Mouse (Mus musculus): ENCODE results near the gene Fam129c.

Gene Fam129c

DNA sequence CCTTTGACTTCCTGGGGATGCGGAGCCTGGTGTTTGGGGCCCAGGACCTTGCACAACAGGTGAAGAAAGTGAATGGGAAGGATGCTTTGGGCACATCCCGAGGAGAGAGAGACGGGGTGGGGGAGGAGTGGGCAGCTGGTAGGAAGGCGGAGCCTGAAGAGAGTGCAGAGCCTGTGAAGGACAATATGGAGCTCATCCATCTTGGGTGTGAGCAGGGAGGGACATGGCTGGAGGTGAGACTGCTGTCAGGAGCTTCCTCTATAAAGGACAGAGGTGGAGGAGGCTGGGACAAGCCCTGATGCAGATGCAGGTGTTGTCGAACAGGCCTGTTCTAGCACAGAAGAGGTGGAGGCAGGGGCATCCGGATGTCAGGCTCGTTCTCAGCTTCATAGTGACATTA lies 6.6 kb downstream of the Fam129c start:
- DNase-seq (ENCODE audit: low spot score in 2 of 2), result no peak

DNA sequence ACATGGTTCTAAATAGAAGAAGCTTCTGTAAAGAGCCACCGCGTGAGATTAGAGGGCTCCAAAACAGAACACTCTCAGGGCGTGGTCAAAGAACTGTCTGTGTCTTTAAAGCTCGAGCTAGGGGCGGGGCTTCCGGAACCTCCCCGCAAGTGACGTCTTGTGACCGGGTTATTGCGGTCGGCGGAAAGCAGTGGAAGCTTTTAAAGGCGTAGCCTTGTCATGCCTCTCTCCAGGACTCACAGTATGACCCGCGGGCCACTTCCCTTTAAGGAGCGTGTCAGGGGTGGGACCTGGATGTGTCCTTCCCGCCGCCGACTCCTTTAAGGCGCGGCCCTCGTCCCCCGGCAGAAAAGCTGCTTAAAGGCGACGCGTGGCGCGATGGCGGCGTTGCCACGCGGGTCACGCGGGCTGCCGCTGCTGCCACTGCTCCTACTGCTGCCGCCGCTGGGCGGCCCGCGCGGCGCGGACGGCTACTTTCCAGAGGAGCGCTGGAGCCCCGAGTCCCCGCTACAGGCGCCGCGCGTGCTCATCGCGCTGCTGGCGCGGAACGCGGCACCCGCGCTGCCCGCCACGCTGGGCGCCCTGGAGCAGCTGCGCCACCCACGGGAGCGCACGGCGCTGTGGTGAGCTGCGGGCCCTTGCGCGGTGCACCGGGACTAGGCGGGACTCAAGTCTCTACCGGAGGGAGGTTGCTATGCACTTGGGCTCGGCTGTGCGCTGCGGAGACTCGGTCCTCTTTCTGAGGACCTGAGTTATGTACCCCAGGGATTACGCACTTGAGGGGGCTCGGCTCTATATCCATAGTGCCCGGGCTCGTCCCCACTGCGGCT lies 13.6 kb downstream of the Fam129c start, which contains the start of gene Colgalt1:
Colgalt1 (plus strand) TSS at position 177 of the 830 bp plus-strand sequence.
- peak; percentile 97 to 98 for DNase-seq (ENCODE audit: low spot score in 2 of 2)

DNA sequence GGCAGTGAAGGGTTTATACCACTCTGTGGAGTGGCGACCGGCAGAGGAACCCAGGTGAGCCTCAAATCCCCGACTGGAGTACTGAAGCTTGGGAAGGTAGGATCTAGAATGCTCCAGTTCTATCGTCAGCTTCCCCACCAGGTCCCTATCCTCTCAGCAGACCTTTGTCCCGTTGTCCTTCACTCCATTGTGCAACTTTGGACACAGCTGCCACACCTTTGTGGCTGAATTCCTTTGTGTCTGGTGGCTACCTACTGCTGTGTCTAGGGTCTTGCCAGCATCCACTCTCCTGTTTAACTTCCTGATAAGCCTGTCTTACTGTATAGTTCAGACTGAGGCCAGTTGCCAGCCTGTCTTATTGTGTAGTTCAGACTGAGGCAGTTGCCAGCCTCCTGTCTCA lies 14.7 kb downstream of the Fam129c start:
- no peak for DNase-seq (ENCODE audit: low spot score in 2 of 2)

DNA sequence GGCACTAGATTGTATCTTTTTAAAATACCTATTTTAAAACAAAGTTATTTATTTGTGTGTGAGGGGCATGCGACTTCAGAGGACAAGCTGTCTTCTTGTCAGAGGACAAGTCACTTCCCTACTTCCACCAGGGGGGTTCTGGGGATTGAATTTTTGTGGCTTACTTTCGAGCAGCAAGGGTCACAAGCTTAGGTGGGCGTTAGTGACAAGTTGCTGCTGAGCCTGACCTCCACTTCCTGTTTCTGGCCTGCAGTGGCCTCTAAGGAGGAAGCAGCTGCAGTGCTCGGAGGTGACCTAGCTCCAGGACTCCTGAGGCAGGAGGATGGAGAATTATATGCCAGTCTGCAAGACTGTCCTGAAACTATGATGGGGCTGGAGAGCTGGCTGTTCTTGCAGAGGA lies 16.0 kb downstream of the Fam129c start:
- DNase-seq (ENCODE audit: low spot score in 2 of 2), result no peak

DNA sequence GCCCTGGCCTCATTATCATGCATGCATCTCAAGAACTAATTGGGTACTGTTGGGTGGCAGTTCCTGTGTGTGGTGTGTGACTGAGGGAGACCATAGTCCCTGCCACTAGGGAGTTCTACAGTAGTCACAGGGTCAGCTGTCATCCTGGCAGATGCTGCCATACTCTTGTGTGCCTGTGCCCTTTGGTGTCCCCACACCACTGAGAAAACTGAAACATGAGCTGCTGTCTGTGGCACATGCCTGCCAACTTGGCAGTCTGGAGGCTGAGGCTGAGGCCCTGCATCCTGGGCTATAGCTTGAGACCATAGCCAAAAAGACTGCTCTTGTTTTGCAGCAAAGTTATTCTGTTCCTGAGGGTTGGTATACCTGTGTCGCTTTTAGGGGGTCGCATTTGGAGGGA lies 22.3 kb downstream of the Fam129c start:
- DNase-seq (ENCODE audit: low spot score in 2 of 2), result no peak

DNA sequence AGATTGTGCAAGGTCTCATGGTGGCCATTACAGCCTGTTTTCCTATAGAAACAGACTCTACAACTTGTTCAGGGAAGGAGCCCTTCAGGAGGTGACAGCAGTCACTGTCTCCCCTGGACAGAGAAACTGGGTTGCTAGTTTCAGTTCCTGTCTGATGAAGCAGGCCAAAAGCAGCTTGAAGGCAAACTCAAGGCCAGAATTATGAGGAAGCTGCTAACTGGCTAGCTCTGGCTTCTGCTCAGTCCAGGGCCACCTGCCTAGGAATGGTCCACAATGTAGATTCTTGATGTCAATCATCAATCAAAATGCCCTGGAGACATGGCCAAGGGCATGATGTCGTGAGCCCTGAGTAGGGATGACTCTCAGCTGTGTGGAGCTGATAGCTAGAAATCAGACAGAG lies 27.6 kb downstream of the Fam129c start:
- DNase-seq (ENCODE audit: low spot score in 2 of 2), result no peak

DNA sequence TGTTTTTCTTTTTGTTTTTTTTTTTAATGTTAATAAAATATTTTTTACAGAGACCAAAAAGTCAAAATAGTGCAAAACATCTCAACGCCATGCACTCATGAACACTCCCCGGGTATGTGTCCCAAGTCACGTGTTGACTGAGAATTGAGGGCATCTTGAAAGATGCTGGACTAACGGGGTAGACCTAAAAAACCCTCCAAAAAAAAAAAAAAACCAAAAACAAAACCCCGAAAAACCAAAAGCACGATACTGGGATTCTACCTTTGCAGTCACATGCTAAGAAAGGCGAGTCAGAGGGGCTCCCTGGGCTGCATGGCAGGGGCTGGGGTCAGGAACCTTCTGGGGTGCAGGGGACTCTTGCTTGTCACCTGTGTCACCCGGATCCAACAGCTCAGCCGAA lies 29.3 kb downstream of the Fam129c start:
- DNase-seq (ENCODE audit: low spot score in 2 of 2), result no peak

DNA sequence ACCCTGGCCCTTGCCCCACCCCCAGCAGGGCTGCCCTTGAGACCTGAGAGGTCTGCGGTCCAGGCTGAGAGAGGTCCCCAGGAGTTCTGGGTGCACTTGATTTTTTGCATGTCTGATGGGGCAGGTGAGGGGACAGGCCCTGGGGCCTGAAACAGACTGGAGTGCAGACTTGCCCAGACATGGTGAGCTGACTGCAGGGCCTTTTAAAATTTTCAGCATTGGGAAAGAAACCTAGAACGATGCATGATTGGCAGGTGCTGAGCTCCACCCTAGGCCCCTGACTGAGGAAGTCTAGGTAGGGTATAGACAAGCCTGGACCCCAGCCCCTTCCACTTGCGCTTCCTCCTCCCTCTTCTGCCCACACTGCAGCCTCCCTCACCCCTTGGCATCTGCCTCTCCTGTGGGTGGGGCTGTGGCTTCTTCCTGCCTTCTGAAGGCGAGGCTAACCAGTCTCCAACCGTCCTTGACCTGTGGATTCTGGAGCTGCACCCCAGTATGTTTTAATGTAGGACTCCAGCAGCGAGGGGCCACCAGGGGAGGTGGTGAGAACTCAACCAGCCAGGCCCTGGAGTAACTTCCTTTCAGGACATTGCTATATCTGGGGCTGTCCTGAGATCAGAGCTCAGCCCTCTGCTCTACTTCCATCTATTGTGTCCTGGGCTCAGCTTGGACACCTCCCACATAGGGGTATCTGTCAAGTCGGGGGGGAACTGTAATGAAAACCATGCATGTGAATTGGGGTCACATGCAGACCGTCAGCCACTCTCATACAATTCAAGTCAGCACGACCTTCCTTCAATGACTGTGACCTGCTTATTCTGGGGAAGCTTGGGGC lies 30.0 kb downstream of the Fam129c start:
- DNase-seq (ENCODE audit: low spot score in 2 of 2), result no peak

DNA sequence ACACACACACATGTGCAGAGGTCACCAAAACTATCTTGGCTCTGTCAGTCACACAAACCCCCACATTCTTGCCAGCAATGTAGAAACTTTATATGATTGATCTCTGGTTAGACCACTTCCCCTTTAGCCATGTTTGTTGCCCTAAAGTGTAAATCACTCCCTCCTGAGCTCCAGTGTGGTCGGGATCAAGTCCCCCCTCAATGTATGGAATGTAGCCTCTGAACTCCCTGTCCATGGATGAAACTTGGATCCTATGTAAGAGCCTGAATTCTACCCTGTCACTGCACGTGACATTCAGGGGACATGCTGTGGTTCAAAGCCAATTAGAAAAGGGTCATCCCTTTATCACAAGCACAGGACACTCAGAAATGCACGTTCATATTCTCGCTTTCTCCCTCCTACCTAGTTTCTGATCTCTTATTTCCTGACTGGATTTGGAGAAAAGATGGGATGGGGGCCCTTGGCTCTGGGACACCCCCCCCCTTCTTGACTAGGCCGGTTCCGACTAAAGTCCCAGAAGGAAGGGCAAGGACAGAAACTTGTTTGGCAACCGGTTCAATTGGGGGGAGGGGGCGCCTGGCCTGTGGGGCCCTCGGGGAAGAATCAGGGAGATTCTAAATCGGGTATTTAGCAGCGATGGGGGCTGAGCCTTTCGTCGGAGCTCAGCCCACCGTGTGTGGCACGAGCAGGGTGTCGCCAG lies 31.1 kb downstream of the Fam129c start:
- DNase-seq (ENCODE audit: low spot score in 2 of 2), result no peak

DNA sequence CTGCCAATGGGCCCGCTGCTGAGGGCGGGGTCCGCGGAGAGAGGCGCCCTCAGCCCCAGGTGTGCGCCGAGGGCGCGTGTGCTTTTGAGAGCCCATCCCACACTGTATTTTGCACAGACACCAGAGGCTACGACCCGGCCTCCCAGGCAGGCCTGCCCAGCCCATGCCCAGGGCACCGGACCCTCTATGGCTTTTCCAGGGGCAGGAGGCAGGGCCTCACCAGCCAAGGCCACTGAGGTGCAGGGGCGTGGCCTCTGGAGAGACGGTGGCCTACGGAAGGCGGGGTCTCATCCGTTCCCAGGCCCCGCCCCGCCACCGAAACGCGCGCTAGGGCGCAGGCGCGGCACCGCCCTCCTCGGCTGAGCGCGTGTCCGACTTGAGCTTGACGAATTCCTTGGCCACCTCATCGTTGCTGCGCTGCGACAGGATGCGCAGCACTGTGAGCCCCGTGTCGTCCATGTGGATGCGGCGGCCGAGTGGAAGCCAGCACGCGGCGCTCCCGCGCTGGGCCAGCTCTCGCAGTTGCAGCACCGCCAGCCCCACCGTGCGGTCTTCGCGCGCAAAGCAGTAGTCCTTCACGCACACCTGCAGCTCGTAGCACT lies 31.7 kb downstream of the Fam129c start:
- DNase-seq (ENCODE audit: low spot score in 2 of 2), result peak; percentile 86 to 89

DNA sequence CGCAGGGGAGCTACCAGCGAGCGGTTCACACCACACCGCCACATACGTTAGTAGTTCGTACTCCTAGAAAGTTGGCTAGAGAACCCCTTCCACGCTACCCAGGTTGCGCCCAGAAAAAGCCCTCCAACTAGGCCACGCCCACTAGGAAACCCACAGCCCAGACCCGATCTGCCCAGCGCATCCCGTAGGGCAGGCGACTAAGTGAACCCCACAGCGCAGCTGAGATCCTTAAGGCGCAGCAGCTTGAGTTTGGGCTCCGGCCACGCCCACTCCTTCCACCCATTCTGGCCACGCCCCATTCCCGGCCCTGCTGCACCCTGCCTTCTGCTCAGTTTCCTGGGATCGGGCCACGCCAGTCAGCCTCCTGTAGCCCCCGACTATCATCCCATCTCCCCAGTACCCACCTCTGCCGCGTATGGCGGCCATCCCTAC lies 32.3 kb downstream of the Fam129c start:
- DNase-seq (ENCODE audit: low spot score in 2 of 2), result no peak

DNA sequence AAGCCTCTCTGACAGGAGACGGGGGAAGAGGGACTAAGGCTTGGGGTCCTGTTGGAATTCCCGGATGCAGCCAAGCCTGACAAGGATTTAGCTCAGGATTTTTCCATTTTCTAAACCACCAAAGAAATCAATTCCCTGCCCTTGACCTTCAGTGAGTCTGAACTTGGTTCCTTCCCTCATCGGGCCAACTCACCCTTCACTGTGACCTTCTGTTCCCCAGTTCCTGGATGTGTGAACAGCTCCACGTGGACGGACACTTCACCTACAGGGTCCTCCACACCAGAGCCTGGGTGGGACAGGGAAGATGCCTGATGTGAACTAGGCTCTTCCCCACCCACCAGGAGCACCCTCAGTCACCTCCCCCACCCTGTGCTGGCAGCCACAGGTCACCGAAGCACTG lies 33.3 kb downstream of the Fam129c start:
- no peak for DNase-seq (ENCODE audit: low spot score in 2 of 2)

DNA sequence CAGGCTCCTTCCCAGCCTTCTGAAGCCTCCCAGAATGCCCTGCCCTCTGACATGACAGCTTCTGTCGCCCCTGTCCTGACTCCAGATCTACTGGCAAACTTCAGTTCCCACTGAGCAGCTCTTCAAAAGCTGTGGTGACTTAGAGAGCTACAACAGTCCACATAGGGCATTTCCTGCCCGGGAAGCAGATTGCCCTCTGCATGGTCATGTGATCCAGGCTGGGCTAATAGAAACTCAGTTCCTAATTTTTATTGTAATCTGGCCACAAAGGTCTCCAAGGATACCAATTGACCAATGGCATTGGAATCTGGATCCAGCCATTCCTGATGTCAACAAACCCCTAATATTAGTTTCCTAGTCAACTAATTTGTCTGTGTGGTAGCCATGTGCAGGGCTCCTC lies 34.4 kb downstream of the Fam129c start:
- no peak for DNase-seq (ENCODE audit: low spot score in 2 of 2)

DNA sequence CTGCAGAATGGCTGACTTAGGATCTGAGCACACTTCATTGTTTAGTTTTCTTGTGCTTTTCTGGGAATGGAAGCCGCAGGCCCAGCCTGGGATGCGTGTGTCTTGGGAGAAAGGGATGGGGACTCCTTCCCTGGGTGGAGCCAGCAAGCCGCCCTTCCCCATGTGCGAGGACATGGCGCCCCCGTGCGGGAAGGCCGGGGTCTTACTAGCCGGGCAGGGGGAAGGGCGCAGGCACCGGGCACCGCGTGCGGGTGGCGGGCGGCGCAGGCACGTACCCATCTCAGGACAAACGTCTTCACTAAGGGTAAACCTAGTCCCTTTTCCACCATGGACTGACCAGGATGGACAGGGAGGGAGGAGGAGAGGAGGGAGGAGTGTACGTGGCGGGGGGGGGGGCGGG lies 35.7 kb downstream of the Fam129c start:
- no peak for DNase-seq (ENCODE audit: low spot score in 2 of 2)

DNA sequence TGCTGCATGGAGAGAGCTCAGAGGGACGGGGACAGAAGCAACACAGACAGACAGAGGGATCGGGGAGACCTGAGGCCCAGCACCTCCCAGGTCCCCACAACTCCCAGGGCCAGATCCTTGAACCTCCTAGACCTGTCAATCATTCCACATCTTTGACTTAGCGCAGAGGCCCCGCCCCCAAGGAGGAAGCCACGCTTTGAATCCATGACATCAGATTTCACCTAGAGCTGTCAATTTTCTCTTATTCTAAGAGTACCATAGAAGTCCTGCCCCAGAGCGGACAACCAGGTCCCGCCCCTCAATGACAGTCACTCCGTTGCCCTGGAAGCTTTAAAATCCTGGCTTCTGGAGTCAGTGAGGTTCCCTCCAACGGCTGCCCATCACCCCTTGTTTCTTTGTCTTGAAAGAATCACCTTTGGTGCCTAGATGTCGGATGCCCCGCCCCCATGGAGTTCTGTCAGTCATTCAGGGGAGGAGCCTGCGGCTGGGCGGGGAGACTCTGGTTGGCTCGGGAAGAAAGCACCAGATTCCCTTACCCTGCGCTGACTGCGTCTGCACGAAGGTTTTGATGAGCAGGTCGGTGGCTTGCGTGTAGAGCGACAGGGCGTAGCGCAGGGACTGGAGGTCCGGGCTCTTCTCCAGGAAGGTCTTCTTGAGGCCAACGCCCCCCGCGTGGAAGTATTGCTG lies 36.7 kb downstream of the Fam129c start:
- no peak for DNase-seq (ENCODE audit: low spot score in 2 of 2)

DNA sequence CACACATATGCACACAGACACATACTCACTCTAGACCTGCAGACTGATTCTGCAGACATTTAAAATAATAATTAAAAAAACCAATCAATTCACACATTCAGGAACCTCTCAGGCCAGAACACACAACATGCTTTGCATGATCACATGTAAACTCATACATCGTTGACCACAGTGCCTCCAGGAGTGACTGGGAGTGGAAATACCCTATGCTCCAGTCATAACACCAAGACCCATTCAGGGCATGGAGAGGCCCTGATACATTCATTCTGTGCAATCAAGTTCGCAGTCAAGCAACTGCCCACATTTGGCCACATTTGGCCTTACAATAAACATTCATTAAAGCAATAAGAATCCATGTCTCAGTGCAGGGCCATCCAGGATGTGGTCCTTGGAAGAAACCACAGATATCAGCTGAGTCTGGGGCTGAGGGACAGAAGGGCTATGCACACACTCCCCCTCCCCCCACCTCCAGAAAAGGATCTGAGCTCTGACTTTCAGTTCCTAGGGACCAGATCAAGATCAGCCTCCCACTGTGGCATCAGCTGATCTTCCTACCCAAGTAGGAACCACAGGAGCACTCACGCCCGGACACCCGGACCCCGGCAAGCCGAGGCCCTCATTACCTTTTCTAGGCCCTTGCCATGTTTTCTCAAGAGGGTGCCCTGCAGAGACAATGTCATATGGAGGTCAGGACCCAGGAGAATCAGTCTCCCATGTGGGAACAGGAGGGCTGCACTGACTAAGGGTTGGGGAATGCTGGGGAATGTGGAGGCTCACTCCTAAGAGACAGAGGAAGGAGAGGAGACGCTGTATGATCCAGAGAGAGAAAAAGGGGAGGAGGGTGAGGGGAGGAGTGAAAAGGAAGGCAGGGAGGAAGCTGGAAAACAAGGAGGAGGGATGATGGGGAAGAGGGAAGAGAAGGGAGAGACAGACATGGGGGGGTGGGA lies 40.0 kb downstream of the Fam129c start:
- no peak for DNase-seq (ENCODE audit: low spot score in 2 of 2)

DNA sequence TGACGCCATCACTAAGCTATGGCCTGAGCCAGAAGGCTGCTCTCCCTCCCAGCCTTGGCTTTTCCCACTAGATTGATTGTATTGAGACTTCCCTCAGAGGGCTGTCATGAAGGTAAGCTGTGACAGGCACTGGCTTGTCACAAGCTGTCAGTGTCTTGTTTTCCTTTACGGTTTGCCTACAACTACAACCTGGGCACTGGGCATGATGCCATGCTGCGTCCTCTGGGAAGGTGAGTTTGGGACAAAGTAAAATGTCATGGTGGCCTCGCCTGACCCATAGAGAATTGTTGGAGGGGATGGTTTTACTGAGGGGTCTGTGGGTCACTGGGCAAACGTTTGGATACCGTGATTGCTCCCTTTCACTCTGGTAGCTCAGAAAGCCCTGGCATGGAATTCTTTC lies 40.9 kb downstream of the Fam129c start:
- no peak for DNase-seq (ENCODE audit: low spot score in 2 of 2)

DNA sequence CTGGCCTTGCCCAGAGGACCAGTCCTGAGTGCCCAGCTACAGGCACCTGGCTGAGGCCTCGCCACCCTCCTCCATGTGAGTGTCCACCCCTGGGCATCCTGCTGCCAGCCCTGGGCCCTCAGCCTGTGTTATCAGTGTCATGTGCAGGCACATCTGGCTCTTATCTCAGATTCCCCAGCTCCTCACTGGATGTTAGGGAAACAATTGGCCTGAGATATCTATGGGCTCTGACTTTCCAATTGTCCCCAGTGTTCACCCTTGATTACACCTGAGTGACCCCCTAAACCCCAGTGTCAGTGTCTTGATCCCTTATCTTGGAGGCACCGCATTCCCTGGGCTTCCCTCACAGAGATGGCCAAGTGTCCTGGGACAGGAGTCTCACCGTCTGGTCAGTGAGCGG lies 41.9 kb downstream of the Fam129c start:
- no peak for DNase-seq (ENCODE audit: low spot score in 2 of 2)

DNA sequence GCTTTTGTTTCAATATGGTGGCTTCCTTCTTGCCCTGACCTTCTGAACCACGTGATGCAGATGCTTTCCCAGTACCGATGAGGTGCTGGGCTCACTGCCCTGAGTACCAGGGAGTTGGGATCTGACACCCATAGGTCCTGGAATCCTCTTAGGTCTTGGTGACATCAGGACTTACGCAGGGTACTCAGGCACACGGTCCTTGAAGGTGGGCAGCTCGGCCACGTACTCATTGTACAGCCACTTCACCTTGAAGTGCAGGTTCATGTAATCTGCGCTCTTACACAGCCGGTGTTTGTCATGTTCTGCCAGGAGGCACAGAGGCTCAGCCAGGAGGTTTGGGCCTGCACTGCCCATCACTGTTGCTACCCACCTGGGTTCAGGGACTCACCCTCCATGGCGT lies 48.1 kb downstream of the Fam129c start:
- no peak for DNase-seq (ENCODE audit: low spot score in 2 of 2)

DNA sequence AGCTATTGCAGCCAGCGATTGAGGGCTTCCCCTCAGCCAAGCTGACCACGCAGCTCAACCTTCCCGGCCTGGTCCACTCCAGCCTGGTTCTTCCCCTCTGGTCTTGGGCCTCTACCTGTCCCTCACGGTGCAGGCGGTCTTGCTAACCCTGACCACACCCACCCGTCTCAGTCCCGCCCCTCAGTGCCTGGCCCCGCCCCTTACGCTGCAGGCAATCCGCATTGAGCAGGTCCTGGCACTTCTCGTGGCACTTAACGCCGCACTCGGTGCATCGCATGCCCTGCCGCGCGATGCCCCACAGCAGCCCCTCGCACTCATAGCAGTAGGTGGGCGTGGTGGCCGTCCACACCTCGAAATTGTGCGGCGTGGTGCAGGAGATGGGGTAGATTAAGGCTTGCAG lies 57.2 kb downstream of the Fam129c start:
- DNase-seq (ENCODE audit: low spot score in 2 of 2), result no peak
